Mouse (Mus musculus) fat pad, adult 2 months (tissue): ENCODE results near the gene Lmbr1l.

Experiments
- DNase-seq: peaks from one replicate; pipeline ENCODE4 v3.0.0-alpha.2; 2011; ENCODE audit warnings: low read depth, low spot score; ENCODE audit errors: extremely low read depth

The Lmbr1l gene

DNA sequence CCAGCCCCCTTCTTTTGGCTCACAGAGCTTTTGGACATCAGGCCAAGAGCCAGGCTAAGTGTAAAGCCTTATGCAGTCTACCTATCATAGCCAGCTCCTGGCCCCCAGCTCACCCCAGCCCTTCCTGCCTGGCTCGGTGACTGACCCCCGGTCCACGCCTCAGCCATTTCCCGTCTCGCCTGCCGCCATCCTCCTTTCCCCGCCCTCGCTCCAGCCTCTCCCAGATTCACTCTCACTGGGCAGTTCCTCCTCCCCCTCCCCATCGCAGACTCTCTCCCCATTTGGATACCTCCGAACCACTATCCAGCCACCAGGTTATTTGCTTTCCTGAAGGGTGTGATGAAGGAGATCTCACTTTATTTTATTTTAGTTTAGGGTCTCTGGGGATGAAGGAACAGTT is 20.5 kb downstream of the Lmbr1l start:
- no peak for DNase-seq

- DNase-seq: no peak
These were observed 22.1 kb downstream of the Lmbr1l start for GRCm38 (mm10) chr15:98895635-98896589.

- DNase-seq: no peak
These were observed 23.0 kb downstream of the Lmbr1l start for GRCm38 (mm10) chr15:98894746-98895634.

GRCm38 (mm10) chr15:98893940-98894745 is 23.9 kb downstream of the Lmbr1l start, which contains the start of gene Rhebl1:
Gene Rhebl1, minus strand, starts transcription at chr15:98894540.
- DNase-seq: no peak

- DNase-seq: no peak
These were observed 25.0 kb downstream of the Lmbr1l start for GRCm38 (mm10) chr15:98893036-98893435.

GRCm38 (mm10) chr15:98891907-98892606 is 26.0 kb downstream of the Lmbr1l start:
- DNase-seq: no peak

DNA sequence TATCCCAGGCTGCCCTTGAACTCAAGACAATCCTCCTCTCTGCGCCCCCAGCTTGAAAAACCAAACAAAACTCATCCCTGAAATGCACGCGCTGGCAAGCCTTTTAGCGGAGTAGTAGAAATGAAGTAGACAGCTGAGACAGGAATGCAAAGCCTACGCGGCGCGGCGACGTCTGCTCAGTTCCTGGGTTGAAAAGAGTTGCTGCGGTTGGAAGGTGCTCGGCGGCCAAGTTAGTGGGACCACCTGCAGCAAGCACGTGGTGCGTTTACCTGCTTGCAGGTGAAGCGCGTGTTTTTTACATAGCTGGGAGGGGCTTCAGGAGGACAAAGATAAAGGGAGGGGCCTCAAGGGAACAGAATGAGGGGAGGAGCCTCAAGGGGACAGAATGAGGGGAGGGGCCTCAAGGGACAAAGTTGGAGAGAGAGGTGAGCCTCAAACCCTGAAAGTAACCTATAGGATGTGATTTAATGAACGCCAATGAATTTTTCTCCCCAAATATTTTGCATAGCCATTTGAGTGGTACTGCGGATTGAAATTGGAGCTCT is 26.8 kb downstream of the Lmbr1l start:
- DNase-seq: no peak

DNA sequence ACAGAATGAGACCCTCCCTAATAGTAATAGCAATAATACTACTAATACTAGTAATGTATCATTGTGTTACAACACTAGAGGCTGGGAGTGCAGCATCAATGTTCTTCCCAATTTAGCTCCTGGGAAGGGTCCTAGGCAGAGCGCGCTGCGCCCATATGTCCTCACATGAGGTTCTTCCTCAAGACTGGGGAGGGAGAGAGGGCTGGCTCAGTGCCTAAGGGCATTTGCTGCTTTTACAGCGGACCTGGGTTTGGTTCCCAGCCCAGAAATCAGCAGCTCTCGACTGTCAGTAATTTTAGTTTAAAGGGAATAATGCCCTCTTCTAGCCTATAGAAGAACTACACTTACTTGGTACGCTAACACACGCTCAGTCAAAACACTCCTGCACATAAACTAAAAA is 30.5 kb downstream of the Lmbr1l start:
- DNase-seq: no peak

DNA sequence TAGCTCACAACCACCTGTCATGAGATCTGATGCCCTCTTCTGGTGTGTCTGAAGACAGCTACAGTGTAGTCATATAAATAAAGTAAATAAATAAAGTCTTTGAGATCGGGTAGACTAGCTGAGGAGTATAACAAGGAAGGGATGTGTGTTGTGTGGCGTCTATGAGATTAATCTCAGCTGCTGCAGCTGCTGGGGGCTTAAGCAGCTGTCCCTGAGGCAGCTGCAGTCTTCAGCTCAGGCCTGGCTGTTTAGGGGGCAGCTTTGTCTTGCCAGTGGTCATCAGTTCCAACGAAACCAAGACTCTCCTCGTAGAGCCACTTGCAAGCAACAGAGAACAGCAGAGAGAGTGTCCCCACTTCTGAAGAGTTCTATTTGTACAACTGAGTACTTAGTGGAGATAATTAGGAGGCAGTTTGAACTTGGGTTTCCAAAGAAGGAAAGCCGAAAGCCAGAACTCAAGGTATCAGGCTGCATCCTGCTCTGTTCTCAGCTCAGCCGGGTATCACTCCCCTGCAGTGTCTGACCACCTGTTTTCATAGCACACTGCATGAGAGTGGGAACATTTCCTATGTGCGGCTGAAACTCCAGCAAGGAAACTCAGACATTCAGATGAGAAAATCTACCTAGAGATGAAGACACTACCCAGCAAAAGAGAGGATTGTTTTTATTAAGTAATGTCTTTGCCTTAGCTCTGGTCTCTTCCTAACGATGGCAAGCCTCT is 31.2 kb downstream of the Lmbr1l start:
- DNase-seq: no peak

- no peak for DNase-seq
These were observed 33.9 kb downstream of the Lmbr1l start for GRCm38 (mm10) chr15:98884106-98884505.

GRCm38 (mm10) chr15:98883661-98884060 is 34.4 kb downstream of the Lmbr1l start:
- DNase-seq: no peak

GRCm38 (mm10) chr15:98881656-98882008 is 36.4 kb downstream of the Lmbr1l start:
- DNase-seq: no peak

DNA sequence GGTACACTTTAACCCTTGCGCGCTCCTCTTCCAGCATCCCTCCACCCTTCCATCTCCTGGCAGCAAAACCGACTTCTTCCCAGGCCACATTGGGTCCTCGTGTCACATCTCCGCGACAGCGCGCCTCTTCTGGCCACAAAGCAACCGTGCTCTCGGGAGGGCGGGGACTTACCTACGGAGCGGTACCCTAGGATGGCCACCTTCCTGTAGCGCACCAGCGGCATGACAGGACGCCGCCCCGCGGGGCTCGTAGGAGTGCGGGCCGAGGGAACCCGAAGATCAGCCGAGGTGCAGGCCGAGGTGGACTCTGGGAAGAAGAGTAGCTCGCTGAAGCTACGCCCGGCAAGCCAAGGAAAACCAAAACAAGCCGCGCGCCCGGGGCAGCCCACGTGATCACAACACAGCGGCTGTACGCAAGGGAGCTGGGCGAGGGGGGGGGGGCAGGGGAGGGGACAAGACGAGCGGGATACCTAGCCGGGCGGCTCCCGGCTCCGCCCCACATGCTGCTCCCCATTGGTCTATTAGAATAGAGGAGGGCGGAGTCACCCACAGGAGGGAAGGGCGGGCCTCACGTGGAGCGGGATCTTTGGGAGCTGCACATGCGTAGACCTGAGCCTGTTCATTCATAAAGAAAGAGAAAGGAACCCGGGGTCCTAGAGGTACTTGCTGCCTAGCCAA is 36.9 kb downstream of the Lmbr1l start:
- DNase-seq: peak; percentile 51

- DNase-seq: no peak
These were observed 40.7 kb downstream of the Lmbr1l start for GRCm38 (mm10) chr15:98877331-98877730.

- DNase-seq: peak; percentile 54
These were observed 45.8 kb downstream of the Lmbr1l start for GRCm38 (mm10) chr15:98871916-98872888.

GRCm38 (mm10) chr15:98871070-98871915 is 46.7 kb downstream of the Lmbr1l start, which contains the start of gene Kmt2d:
Gene Kmt2d, minus strand, starts transcription at chr15:98871204.
- DNase-seq: no peak
